Mouse (Mus musculus) spleen, postnatal 4 days (tissue): ENCODE measurements at regions not wholly inside any gene's neighbourhood (a gene's known extent, or its start where the extent isn't known, plus 50 kb on each side); places are given as distances from the start of the nearest gene placed in this dataset.

Experiments
- DNase-seq, 2 experiments: peaks; one replicate each; pipeline ENCODE4 v3.0.0; 2022; ENCODE audit warnings: low spot score in 2 of 2

- no peak for DNase-seq
Measured at GRCm38 (mm10) chr4:7228980-7229379, 1009.9 kb downstream of the Car8 start.

- DNase-seq, result no peak
Measured at GRCm38 (mm10) chr4:7222922-7223321, 1015.9 kb downstream of the Car8 start.

GRCm38 (mm10) chr4:7220426-7220825, 1018.4 kb downstream of the Car8 start:
- no peak for DNase-seq

DNA sequence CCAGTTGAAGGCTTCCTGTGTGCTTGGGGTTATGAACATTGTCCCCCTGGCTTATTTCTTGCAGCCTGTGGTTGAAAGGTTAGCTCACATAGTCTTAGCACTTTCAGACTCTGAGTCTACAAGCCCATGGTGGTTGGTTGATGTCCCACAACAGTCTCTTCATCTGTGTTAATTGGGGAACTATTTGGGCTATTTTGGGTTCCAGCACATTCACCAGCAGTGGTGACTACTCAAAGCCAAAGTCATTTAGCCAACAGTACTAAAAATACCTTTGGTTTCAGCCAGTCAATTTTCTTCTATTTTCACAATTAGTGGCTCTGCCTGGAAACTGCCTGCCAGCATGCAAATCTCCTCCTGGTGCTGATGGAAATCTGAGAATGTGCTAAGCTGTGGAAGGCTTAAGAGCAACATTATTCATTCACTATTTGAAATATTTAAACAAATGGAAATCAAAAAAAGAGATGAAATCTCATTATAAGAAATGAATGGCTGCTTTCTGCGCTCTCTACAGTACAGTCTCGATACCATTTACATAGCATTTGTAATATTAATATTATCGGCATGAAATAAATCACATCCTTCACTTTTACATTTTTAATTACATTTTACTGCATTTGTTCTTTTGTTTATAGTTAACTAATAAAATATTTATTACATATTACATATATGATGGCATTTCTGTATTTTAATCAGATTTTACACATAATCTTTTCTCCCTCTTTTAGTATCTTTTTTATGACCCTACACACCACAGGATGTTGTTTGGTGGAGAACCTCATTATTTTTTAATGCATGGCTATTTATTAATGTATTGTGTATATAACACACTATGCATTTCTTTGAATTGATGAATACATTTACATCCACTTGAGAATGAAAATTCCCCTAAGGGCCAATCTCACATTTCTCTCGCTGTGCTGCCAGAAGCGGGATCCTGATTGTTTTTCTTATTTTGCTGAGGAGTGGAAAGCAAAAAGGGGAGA, 1023.5 kb downstream of the Car8 start:
- no peak for DNase-seq

DNA sequence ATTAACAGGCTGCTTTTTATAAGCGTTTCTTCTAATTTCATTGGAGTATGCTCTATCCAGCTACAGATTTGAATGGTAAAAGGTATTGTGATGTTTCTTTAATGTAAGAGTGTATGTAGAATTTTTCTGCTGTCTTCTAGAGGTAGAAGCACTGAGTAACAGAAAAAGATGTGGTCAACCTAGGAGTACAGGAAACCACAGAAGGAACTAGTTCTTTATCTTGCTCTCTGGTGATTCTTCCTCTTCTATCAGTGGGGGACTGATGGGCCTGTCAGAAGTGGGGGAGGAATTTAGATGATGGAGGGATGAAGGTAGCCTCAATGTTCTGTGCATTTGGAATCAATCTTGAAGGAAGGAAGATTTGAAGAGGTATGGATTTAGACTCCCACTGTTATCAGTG, 1031.9 kb downstream of the Car8 start:
- DNase-seq, result no peak

DNA sequence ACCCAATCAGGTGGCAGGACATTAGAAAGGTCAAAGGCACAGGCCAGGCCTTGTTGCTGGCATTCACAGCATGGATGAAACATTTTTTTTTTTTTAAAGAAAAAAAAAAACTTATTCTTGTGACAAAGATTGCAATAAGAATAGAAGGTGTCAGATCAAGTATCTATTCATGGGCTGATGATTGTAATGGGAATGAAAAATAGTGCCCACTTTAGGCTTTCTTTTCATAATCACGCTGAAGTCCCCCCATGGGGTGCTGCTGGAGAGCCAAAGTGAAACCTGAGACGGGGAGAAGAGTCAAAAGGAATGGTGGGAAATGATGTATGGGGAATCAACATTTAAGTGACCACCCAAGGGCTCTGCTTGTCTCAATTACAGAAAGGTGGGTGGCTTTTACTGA, 1037.0 kb downstream of the Car8 start:
- no peak for DNase-seq

- DNase-seq, result no peak
Measured at GRCm38 (mm10) chr4:7199941-7200340, 1038.9 kb downstream of the Car8 start.

DNA sequence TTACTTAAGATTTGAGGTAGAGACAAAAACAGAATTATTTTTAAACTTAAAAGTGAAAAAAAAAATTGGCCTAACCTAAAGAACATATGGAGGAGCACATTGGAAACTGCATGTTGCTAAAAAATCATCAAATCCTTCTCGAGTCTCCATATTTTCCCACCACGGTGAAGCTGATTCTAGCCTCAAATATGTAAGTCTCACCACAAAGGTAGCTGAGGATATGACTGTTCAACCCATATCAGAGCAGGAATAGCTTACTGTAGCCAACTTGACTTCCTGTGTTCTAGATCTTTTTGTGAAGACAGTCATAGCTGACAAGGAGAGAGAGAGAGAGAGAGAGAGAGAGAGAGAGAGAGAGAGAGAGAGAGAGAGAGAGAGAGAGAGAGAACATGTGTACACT, 1039.8 kb downstream of the Car8 start:
- no peak for DNase-seq

- DNase-seq, result no peak
Measured at GRCm38 (mm10) chr4:7196570-7196969, 1042.3 kb downstream of the Car8 start.

DNA sequence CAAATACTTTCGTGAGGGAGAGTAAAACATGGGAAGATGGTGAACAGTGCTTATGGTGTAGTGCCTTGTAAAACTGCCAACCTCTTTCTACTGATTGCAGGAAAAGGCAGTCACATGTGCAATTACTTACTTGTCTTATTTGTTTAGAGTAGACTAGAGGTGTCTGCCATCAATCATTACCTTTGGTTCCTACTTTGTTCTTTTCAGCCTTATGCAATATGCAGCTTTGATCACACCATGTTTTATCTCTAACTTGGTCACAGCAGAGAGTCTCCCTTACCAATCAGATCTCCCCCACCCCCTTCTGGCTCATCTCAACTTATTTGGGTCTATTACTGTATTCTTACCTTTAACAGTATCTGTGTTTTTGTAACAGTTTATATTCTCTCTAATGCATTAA, 1043.2 kb downstream of the Car8 start:
- DNase-seq, result no peak

DNA sequence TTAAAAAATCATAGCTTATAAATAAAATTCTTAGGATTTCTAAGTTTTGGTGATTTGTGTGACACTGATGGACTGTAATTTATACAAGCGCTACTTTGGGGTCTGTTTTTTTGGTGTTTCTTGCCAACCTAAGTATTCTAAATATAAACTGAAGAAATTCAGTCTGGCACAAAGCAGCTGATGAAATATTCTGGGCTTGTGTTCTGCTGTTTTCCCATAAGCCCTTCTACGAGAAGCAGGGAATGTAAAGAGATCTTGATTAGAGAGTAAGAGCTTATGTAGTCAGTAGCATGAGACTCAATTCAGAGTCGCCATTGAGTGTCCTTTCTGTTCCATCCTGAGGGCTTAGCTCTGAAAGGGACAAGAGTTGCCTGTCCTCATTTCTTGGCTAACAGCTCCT, 1046.9 kb downstream of the Car8 start:
- DNase-seq, result no peak

- no peak for DNase-seq
Measured at GRCm38 (mm10) chr4:7191228-7191627, 1047.6 kb downstream of the Car8 start.

DNA sequence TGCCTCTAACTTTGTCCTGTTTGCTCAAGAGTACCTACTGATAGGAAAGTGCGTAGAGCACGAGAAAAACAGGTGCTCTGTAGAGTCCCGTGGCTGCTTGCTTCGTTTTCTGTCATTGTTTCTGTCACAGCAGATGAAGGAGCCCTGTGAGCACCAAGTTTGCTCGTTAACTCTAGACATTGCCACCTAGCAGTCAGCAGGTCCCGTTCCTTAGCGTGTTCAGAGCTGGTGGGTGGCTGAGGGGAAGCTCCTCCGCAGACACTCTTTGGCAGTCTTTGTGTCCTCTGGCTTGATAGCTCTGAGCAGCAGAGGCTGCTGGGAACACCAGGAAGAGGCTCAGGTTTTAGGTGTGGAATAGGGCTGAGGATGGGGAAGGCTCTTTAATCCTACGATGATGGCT, 1063.8 kb downstream of the Car8 start:
- no peak for DNase-seq

DNA sequence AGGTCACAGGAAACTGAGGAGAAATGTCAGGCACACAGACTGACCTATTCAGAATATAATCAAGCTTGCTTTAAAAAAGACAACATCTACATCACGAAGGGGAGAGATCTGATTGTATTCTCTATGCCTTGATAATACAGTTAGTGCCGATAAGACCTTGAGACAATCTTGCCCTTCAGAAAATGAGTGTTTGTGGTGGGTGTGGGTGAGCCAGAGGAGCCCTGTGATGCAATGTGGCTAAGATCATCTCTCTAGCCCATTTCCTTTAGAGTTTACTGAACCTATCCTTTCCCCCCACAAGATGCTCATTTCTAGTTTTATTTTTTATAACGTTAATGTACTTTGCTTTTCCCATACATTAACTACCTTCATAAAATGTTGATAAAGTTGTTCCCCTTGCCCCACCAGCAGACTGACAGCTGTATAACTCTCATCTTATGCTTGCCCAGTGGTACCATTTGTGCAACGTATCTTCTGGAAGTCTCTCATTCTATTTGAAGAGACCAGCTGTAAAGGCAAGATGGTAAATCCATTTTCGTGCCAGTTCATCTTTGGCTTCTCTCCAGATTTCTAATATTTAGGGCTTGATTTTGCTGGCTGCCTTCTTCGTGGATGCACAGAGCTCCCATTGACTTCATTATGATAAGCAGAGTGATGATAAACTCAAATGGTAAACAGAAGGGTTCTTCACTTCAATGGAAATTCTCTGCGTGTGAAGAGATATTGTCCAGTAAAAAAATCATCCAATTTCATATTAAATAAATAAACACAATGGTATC, 1066.1 kb downstream of the Car8 start:
- DNase-seq, result no peak

- DNase-seq, result no peak
Measured at GRCm38 (mm10) chr4:7171637-7172417, 1067.0 kb downstream of the Car8 start.

DNA sequence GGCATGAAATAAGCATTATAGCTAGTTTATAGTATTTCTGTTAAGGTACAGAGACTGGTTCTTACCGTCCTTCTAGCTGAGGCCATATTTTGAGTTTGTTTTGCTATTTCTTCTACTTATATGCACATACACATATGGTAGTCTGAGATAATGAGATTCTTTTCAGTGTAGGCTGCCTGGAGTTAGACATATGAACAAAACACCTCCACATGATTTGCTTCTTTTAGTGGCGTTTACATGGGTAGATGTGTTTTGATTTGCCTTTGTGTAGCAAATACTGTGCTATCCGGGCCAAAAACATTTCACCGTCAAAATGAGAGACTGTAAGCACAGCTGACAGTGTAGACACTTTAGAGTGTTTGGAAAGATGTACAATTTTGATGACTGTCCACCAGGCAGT, 1077.4 kb downstream of the Car8 start:
- DNase-seq, result no peak

DNA sequence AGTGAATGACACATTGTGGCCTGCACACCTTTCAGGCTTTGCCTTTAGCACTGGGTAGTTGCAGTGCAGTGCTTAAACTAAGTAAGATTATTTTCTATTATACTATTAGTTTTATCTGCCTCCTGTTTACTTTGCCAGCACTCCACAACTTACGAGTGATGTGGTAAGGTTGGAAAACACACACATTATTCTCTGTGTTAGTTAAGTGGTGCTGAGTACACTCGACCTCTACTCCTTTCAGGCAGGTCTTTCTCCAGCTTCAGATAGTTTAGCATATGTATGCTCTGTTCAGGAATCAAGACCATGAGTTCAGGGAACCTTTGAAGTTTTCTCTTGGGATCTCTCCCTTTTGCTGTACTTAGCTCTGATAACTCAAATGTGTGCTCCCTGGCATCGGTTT, 1081.0 kb downstream of the Car8 start:
- DNase-seq, result no peak

DNA sequence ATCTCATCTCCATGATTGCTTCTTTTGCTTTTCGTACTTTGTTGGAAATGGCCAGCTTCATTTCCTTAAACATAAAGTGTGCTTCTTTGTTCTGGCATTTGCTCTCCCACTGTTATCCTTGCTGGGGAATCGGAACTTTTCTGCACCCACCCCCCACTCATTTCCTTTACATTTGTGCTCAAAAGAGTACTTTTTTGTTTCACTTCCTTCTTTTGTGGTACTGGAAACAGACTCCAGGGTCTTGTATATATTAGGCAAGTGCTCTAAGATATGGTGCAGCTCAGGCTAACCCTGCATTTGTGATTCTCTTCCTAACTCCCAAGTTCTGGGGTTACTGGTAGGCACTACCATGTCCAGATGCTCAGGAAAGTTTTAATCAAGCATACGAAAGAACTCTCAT, 1084.6 kb downstream of the Car8 start:
- DNase-seq, result no peak

DNA sequence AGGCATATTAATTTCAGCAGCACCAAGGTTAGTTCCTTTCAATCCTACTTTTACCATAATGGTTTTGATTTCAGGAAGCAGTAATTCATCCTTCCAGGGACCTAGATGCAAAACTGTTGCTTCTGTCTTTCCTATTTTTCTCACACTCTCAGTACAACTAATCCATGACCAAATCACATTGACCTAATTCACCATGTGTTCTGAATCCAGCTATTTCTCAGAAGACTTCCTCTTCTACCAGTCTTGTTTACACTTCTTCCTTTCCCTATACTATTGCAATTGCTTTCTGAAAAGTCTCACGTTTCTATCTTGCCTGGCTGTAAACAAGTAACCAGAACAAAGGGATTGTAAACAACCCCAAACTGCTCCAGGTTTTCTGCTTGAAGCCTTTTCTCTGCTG, 1085.0 kb downstream of the Car8 start:
- no peak for DNase-seq

- DNase-seq, result no peak
Measured at GRCm38 (mm10) chr4:7145756-7146155, 1093.1 kb downstream of the Car8 start.

DNA sequence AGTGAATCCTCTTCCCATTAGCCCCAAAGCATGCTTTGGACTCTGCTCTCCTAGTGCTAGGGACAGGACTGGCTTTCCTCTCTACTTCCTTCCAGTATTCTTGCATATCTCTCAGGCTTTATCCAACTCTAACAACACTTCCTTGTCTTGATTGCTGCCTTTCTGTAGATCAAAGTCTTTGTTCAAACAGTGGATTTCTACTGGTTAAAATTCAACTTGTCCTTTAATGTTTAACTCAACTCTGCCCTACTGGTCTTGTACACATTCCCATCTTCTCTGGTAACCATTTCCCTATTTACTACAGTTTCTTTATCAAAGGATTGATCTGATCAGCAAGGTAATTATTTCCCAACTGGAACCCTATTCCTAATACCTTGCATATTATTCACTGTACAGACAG, 1094.6 kb downstream of the Car8 start:
- no peak for DNase-seq

DNA sequence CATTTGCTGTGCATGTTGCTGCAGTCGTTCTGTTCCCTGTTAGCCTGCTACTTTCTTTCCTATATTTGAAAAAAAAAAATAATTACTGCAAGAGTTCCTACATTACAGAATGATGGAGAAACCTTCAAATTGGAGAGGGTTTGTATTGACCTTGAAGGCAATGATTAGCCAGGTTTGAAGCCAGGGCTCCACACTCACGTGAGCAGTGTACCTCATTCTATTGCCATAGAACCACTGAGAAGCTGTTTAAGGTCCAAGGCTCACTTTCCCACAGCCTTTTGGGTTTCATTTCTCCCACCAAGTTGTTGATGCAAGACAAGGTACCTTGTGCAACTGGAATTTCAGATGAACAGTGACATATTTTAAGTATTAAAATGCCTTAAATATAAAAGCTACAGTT, 1095.2 kb downstream of the Car8 start:
- DNase-seq, result no peak
